Mouse (Mus musculus) kidney, adult 2 months (tissue): Measurements from ENCODE around the gene Slc26a11. TPM values are rescaled to one million over a fixed set of nuclear protein-coding genes. Genes with fewer than 3 reads are reported as not detected.
A peak's percentile ranks its signal among the peaks of the same experiment; 100 is the strongest.

Experiments used
- DNase-seq: peaks from one replicate; pipeline ENCODE4 v3.0.0; 2021
- H3K27ac ChIP-seq: fragments of 200-500 bp; 2 replicates; pipeline ENCODE4 v1.5.1; 2012; ENCODE audit warnings: low read depth, low read length, control low read depth, inconsistent platforms; ENCODE audit not compliant: insufficient read depth
- H3K27me3 ChIP-seq: fragments of 200-500 bp; replicated peaks from 2 replicates; pipeline ENCODE4 v1.6.1; 2012; ENCODE audit warnings: mild to moderate bottlenecking, moderate library complexity, low read length, inconsistent platforms; ENCODE audit not compliant: control insufficient read depth, insufficient read depth
- H3K36me3 ChIP-seq: fragments of 200-500 bp; 2 replicates; pipeline ENCODE4 v1.6.1; 2012; ENCODE audit warnings: mild to moderate bottlenecking, moderate library complexity, low read length, inconsistent platforms; ENCODE audit not compliant: control insufficient read depth, insufficient read depth
- H3K4me1 ChIP-seq: fragments of 200-500 bp; 2 replicates; pipeline ENCODE4 v1.6.1; 2011; ENCODE audit warnings: low read length; ENCODE audit not compliant: control insufficient read depth, insufficient read depth
- H3K4me3 ChIP-seq: fragments of 200-500 bp; 2 replicates; pipeline ENCODE4 v1.5.1; 2011; ENCODE audit warnings: mild to moderate bottlenecking, low read depth, low read length, control low read depth; ENCODE audit not compliant: insufficient read depth
- CTCF ChIP-seq: fragments of 200-500 bp; conservative IDR thresholded peaks from 2 replicates; pipeline ENCODE4 v1.5.1; 2011; ENCODE audit warnings: low read depth, mild to moderate bottlenecking, control low read depth, low read length, moderate library complexity, mixed read lengths; ENCODE audit not compliant: insufficient read depth, insufficient read length
- POLR2A ChIP-seq: fragments of 200-500 bp; IDR thresholded peaks from one replicate; pipeline ENCODE4 v1.6.1; 2011; ENCODE audit warnings: low read depth, low read length, control low read depth
- WGBS: fragments of 180-500 bp; shearing (Covaris S2); methylation state at CpG from one replicate; pipeline ENCODE4 v1.1.7; 2018; 5-methylcytosine and 5-hydroxymethylcytosine counted together
- polyA plus RNA-seq: library from polyadenylated mRNA; depleted of rRNA; stranded (reverse); fragments of >200 nt; gene quantifications from 2 replicates; pipeline ENCODE4 v1.2.3, GENCODE M21; 2012

Slc26a11 gene
- polyA plus RNA-seq, 1 experiment = 13.0 TPM

DNA sequence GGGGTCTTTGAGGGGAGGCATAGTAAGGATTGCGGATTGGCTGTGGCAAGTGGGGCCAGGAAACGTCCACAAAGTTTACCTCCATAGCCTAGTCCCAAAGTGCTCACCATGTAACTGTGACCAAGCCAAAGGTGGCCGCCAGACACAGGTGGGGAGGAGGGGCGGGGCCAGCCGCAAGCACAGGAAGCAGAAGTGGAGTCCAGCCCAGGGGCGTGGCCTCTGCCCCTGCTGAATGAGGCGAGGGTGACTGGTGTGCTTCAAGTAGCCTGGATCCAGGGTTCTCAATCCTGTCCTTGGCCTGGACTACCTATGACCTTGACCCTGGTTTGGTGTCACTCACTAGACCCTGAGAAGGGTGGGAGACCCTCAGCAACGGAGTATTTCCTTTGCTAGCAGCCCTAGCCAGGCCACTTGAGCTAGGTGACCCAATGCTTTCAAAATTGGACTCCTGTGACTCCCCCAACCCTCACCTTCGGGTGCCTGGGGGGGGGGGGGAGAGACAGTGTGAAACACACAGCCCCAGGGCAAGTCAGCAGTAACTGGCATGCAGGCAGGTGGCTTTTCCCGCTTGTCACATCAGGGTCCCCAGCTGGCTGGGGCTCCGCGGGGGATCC, 36.8 kb downstream of the Slc26a11 start:
- Histone ChIP-seq H3K4me1 (peaks cover 12% of the 10 kb centered on the region), H3K36me3 (no peaks in the 10 kb centered on the region), H3K27ac (peak overlapping the region; percentile 77), H3K4me3 (peak overlapping the region; percentile 25), H3K27me3 (no peaks in the 10 kb centered on the region)
- no peak for TF ChIP-seq POLR2A
- no peak for TF ChIP-seq CTCF
- WGBS = 15% methylated on average over 12 of the region's 12 CpGs
- DNase-seq = peak; percentile 90

GRCm38 (mm10) chr11:119392800-119393482, 37.6 kb downstream of the Slc26a11 start, which contains the start of gene Rnf213:
Gene Rnf213, plus strand, starts transcription at chr11:119393100.
- peak; percentile 83 for DNase-seq
- TF ChIP-seq POLR2A = no peak
- TF ChIP-seq CTCF = peak; percentile 26; the same call in 1 of the 2 replicates
- under 1% methylated on average over 19 of the region's 19 CpGs for WGBS
- H3K27ac ChIP-seq = peak within 1 kb of the TSS; percentile 81
- peaks cover 12% of the 10 kb centered on the region for H3K4me1 ChIP-seq
- H3K36me3 ChIP-seq = no peaks in the 10 kb centered on the region
- no peaks in the 10 kb centered on the region for H3K27me3 ChIP-seq
- peak within 1 kb of the TSS; percentile 86 for H3K4me3 ChIP-seq

DNA sequence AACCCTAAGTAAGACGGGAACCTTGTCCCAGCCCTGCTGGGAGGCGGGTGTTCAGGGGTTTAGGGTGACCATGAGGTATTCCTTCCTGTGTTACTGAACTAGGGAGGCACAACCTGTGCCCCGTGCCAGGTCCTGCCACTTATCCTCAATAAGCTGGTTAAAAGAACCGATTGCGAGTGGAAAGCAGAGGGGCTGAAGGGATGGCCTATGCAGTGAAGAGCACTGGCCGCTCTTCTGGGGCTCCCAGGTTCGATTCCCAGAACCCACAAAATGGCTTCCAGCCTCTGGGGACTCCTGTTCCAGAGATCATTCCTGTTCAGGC, 38.1 kb downstream of the Slc26a11 start:
- peaks cover 12% of the 10 kb centered on the region for H3K4me1 ChIP-seq
- no peaks in the 10 kb centered on the region for H3K27me3 ChIP-seq
- TF ChIP-seq CTCF = no peak
- TF ChIP-seq POLR2A = no peak
- WGBS = 15% methylated on average over 7 of the region's 7 CpGs
- H3K27ac ChIP-seq = peak overlapping the region; percentile 81
- peak overlapping the region; percentile 86 for H3K4me3 ChIP-seq
- no peaks in the 10 kb centered on the region for H3K36me3 ChIP-seq
- DNase-seq = no peak

- H3K36me3 ChIP-seq = no peaks in the 10 kb centered on the region
- peaks cover 12% of the 10 kb centered on the region for H3K4me1 ChIP-seq
- WGBS = 33% methylated on average over 6 of the region's 6 CpGs
- H3K27me3 ChIP-seq = no peaks in the 10 kb centered on the region
- DNase-seq = no peak
- H3K27ac ChIP-seq = no peak overlapping the region
- TF ChIP-seq POLR2A (no peak), CTCF (no peak)
- peak overlapping the region; percentile 86 for H3K4me3 ChIP-seq
Observed at GRCm38 (mm10) chr11:119394210-119394609, 38.9 kb downstream of the Slc26a11 start.

- no peak for DNase-seq
- Histone ChIP-seq H3K27ac (no peak overlapping the region), H3K4me3 (no peak overlapping the region), H3K36me3 (no peaks in the 10 kb centered on the region), H3K4me1 (peaks cover 12% of the 10 kb centered on the region; the same call in 1 of the 2 replicates), H3K27me3 (no peaks in the 10 kb centered on the region)
- no peak for TF ChIP-seq POLR2A
- no peak for TF ChIP-seq CTCF
- 56% methylated on average over 7 of the region's 7 CpGs for WGBS
Observed at GRCm38 (mm10) chr11:119395394-119395793, 40.0 kb downstream of the Slc26a11 start.

- no peak for DNase-seq
- Histone ChIP-seq H3K36me3 (no peaks in the 10 kb centered on the region), H3K27ac (no peak overlapping the region), H3K4me1 (peaks cover 12% of the 10 kb centered on the region; the same call in 1 of the 2 replicates), H3K4me3 (no peak overlapping the region), H3K27me3 (no peaks in the 10 kb centered on the region)
- WGBS = 58% methylated on average over 13 of the region's 13 CpGs
- TF ChIP-seq POLR2A = no peak
- TF ChIP-seq CTCF = no peak
Observed at GRCm38 (mm10) chr11:119395931-119396330, 40.6 kb downstream of the Slc26a11 start.

DNA sequence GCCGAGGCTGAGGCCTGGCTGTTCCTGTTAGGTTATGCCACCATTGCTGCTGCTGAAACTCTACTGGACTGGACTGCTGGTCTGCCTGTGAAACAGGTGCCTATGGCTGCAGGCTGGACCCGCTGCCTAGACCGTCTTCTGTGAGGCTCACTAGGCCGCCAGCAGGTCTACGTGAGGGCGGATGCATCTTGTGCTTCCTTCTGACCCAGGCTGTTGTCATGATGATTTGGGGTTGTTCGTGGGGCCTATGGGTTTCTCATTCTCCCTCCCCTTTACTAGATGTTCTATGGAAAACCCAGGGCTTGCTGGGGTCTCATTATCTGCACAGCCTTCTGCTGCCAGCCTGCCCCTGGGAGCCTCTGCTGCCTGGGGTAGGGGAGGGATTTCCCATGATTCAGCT, 41.1 kb downstream of the Slc26a11 start:
- DNase-seq = no peak
- no peaks in the 10 kb centered on the region for H3K27me3 ChIP-seq
- H3K36me3 ChIP-seq = no peaks in the 10 kb centered on the region
- no peak overlapping the region for H3K27ac ChIP-seq
- 80% methylated on average over 7 of the region's 7 CpGs for WGBS
- H3K4me3 ChIP-seq = no peak overlapping the region
- TF ChIP-seq POLR2A = no peak
- no peak for TF ChIP-seq CTCF
- peaks cover 12% of the 10 kb centered on the region; the same call in 1 of the 2 replicates for H3K4me1 ChIP-seq
